Mouse (Mus musculus) stomach, postnatal 0 days (tissue): ENCODE data around the gene Tex14. TPM values are rescaled to one million over a fixed set of nuclear protein-coding genes. Genes with fewer than 3 reads are reported as not detected.

Experiments
- ATAC-seq: fragments of 200-750 bp; cut with Nextera tagmentation; 2 replicates; pipeline ENCODE4 v1.8.0; 2017; ENCODE audit not compliant: low FRiP score, low TSS enrichment
- DNase-seq: peaks from one replicate; pipeline ENCODE4 v3.0.0-alpha.2; 2016; ENCODE audit warnings: low spot score
- H3K27ac ChIP-seq: fragments of 300-500 bp; sonication (generic); replicated peaks from 2 replicates; pipeline ENCODE4 v1.5.1; 2014; ENCODE audit warnings: mild to moderate bottlenecking, control low read depth
- H3K27me3 ChIP-seq: fragments of 300-500 bp; sonication (generic); 2 replicates; pipeline ENCODE4 v1.6.1; 2014; ENCODE audit warnings: low read length; ENCODE audit not compliant: control insufficient read depth, insufficient read depth
- H3K36me3 ChIP-seq: fragments of 300-500 bp; sonication (generic); 2 replicates; pipeline ENCODE4 v1.6.1; 2014; ENCODE audit warnings: low read length, mixed read lengths; ENCODE audit not compliant: control insufficient read depth, insufficient read depth
- H3K4me1 ChIP-seq: fragments of 300-500 bp; sonication (generic); replicated peaks from 2 replicates; pipeline ENCODE4 v1.6.1; 2014; ENCODE audit warnings: antibody characterized with exemption; ENCODE audit not compliant: control insufficient read depth, insufficient read depth
- H3K4me2 ChIP-seq: fragments of 300-500 bp; sonication (generic); replicated peaks from 2 replicates; pipeline ENCODE4 v1.6.1; 2014; ENCODE audit warnings: low read depth, mild to moderate bottlenecking, control low read depth, moderate library complexity
- H3K4me3 ChIP-seq: fragments of 300-500 bp; sonication (generic); 2 replicates; pipeline ENCODE4 v1.5.1; 2014; ENCODE audit warnings: low read depth, low read length, control low read depth
- H3K9ac ChIP-seq: fragments of 300-500 bp; sonication (generic); 2 replicates; pipeline ENCODE4 v1.6.1; 2014; ENCODE audit warnings: mild to moderate bottlenecking, low read length, control low read depth, mixed read lengths
- H3K9me3 ChIP-seq: fragments of 300-500 bp; sonication (generic); 2 replicates; pipeline ENCODE4 v1.6.1; 2016; ENCODE audit warnings: low read length; ENCODE audit not compliant: control insufficient read depth
- CTCF ChIP-seq: IDR thresholded peaks from 2 replicates; pipeline ENCODE4 v1.5.1; 2016; ENCODE audit warnings: antibody characterized with exemption, low read depth, mild to moderate bottlenecking, moderate library complexity
- EP300 ChIP-seq: optimal IDR thresholded peaks from 2 replicates; pipeline ENCODE3; 2016; ENCODE audit warnings: antibody characterized with exemption
- WGBS: fragments of 180-500 bp; shearing (Covaris S2); extraction: QIAGEN DNeasy Blood & Tissue Kit; methylation state at CpG from one replicate; pipeline ENCODE4 v1.1.7; 2014; 5-methylcytosine and 5-hydroxymethylcytosine counted together
- polyA plus RNA-seq: library from polyadenylated mRNA; unstranded; fragments of >200 nt; fragmentation: Nextera tagmentation; extraction: Ambion mirVana; gene quantifications from 2 replicates; pipeline ENCODE4 v1.2.1, GENCODE M21; 2015

Tex14 gene
- 0.98 and 1.6 TPM in 2 replicates for polyA plus RNA-seq

DNA sequence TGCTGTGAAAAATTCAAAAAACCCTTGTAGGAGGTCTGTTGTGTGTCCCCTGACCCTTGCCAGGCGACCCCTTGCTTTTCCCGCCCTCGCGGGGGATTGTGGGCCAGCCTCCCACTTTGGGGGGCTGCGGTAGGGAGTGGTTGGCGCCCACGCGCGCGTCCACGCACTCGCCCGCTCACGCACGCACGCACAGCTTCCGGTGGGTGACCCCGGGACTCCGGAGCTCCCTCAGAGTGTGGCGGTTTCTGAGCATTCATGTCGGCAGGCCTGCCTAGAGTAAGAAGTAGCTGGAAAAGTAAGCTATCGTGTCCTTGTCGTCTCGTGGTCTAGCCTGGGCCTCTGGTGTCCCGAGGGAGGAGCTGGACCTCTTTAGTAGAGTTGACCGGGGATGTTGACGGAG, at the start of gene Tex14, which contains the start of gene Rad51c:
TSS of gene Tex14 (plus strand) at position 190 of the 400 bp plus-strand sequence.
TSS of gene Rad51c (minus strand) at position 79 of the 400 bp plus-strand sequence.
- DNase-seq, result no peak

DNA sequence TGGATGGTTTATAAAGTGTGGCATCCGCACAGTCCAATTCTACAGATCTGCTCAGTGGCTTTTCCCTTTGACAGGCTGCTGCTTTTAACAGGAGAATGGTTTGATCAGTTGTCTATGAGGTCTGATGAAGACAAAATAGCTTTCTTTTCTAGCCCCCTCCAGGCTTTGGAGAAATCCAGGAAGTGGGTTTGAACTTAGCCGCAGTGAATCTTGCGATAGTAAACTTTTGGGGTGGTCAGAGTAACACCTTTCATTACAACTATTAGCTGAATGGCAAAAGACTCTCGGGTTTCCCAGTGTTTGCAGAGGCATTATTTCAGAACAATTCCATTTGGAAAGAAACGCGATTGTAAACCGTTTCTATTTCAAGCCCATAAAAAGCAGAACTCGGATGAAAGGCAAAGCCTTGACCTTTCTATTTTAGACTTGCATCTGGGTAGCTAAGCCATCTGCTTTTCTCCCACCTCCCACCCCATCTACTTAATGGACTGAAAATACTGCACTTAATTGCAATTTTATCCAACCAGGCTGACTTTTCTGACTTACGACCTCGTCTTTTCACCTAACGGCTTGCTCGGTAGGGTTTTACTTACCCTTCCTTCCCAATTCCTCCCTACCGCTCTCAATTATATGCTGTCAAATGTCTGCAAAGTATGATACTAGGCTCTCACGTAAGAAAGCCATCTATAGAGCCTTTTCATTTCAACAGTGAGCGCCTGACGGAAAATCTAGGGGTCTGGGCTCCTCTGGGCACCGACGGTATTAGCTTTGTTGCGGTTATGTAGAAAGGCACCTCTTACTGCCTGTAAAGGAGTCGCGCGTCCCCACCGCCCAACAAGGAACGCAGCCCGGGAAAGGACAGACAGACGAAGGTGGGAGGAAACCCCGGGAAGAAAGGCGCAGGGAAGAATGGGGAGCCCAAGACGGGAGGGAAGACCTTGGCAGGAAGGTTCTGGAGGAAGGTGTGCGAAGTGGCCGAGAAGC, 47.3 kb upstream of the Tex14 start:
- 8% methylated on average over 31 of the region's 31 CpGs for WGBS
- peaks cover 4% of the 10 kb centered on the region; the same call in 1 of the 2 replicates for H3K27me3 ChIP-seq
- peak; percentile 14 for DNase-seq

More for the DNA sequence above, at the start of gene Tex14, which contains the start of gene Rad51c:
- Histone ChIP-seq H3K9me3 (no peaks in the 10 kb centered on the region), H3K27ac (peak within 1 kb of the TSS; percentile 88), H3K4me1 (no peaks in the 10 kb centered on the region), H3K4me3 (peak within 1 kb of the TSS; percentile 61), H3K36me3 (no peaks in the 10 kb centered on the region), H3K9ac (peak within 1 kb of the TSS; percentile 70), H3K4me2 (peak within 1 kb of the TSS; percentile 65), H3K27me3 (no peaks in the 10 kb centered on the region)
- TF ChIP-seq EP300 (no peak), CTCF (no peak)
- WGBS, result 74% methylated on average over 27 of the region's 27 CpGs
- ATAC-seq, result peak; percentile 39; the same call in 1 of the 2 replicates

DNA sequence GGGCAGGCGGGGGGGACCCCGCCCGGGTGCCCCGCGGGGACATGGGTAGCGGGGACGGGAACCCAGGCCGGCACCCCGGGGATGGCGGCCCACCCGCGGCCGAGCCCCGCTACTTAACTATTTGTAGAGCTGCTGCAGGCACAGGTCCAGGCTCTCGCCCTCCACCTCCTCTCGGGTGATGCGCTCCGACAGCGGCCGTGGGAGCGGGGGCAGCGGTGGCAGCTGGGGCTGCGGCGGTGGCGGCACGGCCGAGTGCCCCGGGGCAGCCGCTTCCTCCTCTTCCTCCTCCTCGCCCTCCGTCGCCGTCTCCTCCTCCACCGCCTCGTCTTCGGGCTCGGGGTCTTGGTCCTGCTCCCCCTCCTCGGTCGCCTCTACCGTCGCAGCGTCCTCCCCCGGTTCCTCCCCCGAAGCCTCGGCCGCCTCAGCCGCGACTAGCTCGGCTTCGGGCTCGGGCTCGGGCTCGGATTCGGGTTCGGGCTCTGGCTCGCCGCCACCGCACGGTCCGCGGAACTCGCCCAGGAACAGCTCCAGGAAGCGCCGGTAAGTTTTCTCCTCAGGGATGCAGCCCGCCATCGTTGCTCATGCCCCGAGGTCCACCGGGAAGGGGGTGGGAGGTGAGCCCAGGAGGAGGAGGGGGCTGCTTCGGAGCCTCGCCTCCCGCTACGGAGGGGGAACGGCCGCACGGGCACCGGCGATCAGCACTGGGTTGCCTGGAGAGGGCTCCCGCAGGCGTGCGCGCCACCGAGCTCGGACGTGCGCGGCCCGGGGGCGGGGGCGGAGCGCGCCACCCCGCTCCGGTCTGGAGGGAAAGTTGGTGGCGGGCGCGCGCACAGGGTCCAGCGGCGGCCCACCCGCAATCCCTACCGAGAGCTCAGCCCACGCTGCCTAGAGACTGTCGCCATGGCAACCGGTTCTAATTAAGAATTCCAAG, 46.3 kb upstream of the Tex14 start, which contains the start of gene Ppm1e:
TSS of gene Ppm1e (minus strand) at position 693 of the 931 bp plus-strand sequence.
- Histone ChIP-seq H3K4me1 (0 out of 2 replicates have a peak, but pooled peaks cover 2% of the 10 kb centered on the region), H3K4me2 (peak within 1 kb of the TSS; percentile 97), H3K27ac (no peak within 1 kb of the TSS), H3K9ac (peak within 1 kb of the TSS; percentile 56), H3K4me3 (peak within 1 kb of the TSS; percentile 68), H3K36me3 (no peaks in the 10 kb centered on the region), H3K27me3 (peaks cover 4% of the 10 kb centered on the region; the same call in 1 of the 2 replicates), H3K9me3 (no peaks in the 10 kb centered on the region)
- DNase-seq (peak; percentile 69), ATAC-seq (peak; percentile 85)
- TF ChIP-seq CTCF (no peak), EP300 (no peak)
- under 1% methylated on average over 89 of the region's 104 CpGs for WGBS

More for the DNA sequence above, 47.3 kb upstream of the Tex14 start:
- peak overlapping the region; percentile 68 for H3K4me3 ChIP-seq
- peak overlapping the region; percentile 56 for H3K9ac ChIP-seq
- H3K4me2 ChIP-seq, result peak overlapping the region; percentile 97
- H3K9me3 ChIP-seq, result no peaks in the 10 kb centered on the region
- 0 out of 2 replicates have a peak, but pooled peaks cover 2% of the 10 kb centered on the region for H3K4me1 ChIP-seq
- ATAC-seq, result 0 out of 2 replicates have a peak, but pooled peaks have one; percentile 10
- no peak overlapping the region for H3K27ac ChIP-seq
- no peak for TF ChIP-seq CTCF
- no peak for TF ChIP-seq EP300
- H3K36me3 ChIP-seq, result no peaks in the 10 kb centered on the region

DNA sequence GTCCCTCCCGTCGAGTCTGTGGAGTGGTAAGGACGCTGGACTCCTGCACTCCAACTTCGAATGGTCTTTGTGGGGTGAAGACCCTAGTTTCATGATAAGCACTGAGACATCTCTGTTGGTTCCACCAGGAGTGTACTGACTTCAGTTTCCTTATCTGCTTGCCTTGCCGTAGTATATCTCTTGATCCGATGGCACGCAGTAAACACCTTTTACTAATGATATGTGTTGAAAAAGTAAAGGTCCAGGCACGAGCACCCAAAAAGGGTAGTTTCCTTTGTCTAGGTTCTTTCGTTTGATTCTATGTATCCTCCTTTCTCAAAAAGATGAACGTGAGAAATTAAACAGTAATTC, 45.6 kb upstream of the Tex14 start:
- no peak for DNase-seq
- Histone ChIP-seq H3K36me3 (no peaks in the 10 kb centered on the region), H3K27ac (no peak overlapping the region), H3K4me1 (0 out of 2 replicates have a peak, but pooled peaks cover 2% of the 10 kb centered on the region), H3K4me2 (peak overlapping the region; percentile 97), H3K27me3 (peaks cover 4% of the 10 kb centered on the region; the same call in 1 of the 2 replicates), H3K4me3 (peak overlapping the region; percentile 68), H3K9me3 (no peaks in the 10 kb centered on the region), H3K9ac (peak overlapping the region; percentile 56)
- no peak for ATAC-seq
- TF ChIP-seq CTCF (no peak), EP300 (no peak)
- WGBS, result 16% methylated on average over 10 of the region's 10 CpGs

DNA sequence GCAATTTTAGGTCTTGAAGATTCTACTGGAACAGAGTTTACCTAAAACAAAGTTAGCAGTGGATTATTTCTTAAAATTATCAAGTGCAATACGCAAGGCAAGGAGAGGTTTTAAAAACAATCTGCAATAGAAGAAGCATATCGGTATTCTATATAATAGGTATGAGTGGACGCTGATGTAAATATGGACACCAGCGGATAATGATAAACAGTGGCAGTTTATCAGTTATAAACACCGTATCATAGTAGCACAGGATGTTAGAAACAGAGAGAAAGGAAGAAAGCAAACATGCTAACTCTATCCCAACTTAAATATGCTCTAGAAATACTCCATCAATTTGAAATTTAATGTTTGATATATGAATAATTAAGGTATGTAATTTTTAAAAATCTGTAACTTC, 39.7 kb upstream of the Tex14 start:
- Histone ChIP-seq H3K36me3 (no peaks in the 10 kb centered on the region), H3K9me3 (no peaks in the 10 kb centered on the region), H3K9ac (no peak overlapping the region), H3K4me1 (no peaks in the 10 kb centered on the region), H3K27ac (no peak overlapping the region), H3K4me3 (no peak overlapping the region), H3K27me3 (no peaks in the 10 kb centered on the region), H3K4me2 (no peak overlapping the region)
- DNase-seq (no peak), ATAC-seq (no peak)
- 87% methylated on average over 5 of the region's 5 CpGs for WGBS
- TF ChIP-seq CTCF (no peak), EP300 (no peak)
